Mouse (Mus musculus): ENCODE data around the gene Tarbp2.

DNA sequence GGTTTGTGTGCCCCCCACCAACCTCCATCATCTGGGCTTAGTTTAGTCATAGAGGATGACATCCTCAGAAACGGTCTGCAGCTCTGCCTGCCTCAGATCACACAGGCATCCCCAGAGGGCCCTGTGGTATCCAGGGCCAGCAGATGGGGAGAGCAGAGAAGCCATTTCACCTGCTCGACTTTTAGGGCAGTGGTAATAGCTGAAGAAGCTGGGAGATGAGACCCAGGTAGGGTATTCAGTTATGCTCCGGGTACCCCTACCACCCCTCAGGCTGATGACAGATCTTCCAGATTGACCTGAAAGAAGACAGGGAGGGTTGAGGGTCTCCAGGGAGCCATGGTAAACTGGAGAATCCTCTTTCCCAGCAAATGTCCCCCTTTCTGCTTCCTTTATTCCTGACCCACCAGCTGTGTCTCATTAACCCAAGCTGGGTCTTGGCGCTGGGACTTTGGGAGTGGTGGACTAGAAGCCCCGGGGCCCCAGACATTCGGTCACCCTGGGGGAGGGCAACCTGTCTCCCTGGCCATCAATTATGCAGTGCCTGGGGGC lies 6.6 kb upstream of the Tarbp2 start:
- no peak for TF ChIP-seq CTCF (IDR thresholded peaks at IDR 0.05; ENCODE audit: control insufficient read depth, insufficient read depth, insufficient replicate concordance, low read depth, low read length)
- TF ChIP-seq POLR2A (IDR thresholded peaks at IDR 0.05; ENCODE audit: control insufficient read depth, low read depth, low read length), result no peak
